Mouse (Mus musculus) liver, embryonic 13.5 days (tissue): ENCODE measurements around the gene Setd1a. TPM values are rescaled to one million over a fixed set of nuclear protein-coding genes. Genes with fewer than 3 reads are reported as not detected.

Experiments used
- ATAC-seq: fragments of 200-750 bp; cut with Nextera tagmentation; 2 replicates; pipeline ENCODE4 v1.8.0; 2017; ENCODE audit warnings: low read depth, mild to moderate bottlenecking, moderate number of reproducible peaks, moderate library complexity
- DNase-seq: peaks from one replicate; pipeline ENCODE4 v3.0.0; 2022
- H3K27ac ChIP-seq: fragments of 300-500 bp; sonication (generic); 2 replicates; pipeline ENCODE4 v1.5.1; 2015; ENCODE audit warnings: moderate library complexity, mild to moderate bottlenecking, inconsistent platforms
- H3K27me3 ChIP-seq: fragments of 300-500 bp; sonication (generic); 2 replicates; pipeline ENCODE4 v1.6.1; 2015; ENCODE audit warnings: mild to moderate bottlenecking, inconsistent platforms
- H3K36me3 ChIP-seq: fragments of 300-500 bp; sonication (generic); 2 replicates; pipeline ENCODE4 v1.6.1; 2015; ENCODE audit warnings: mild to moderate bottlenecking, inconsistent platforms
- H3K4me1 ChIP-seq: fragments of 300-500 bp; sonication (generic); replicated peaks from 2 replicates; pipeline ENCODE4 v1.6.1; 2015; ENCODE audit warnings: inconsistent platforms
- H3K4me2 ChIP-seq: fragments of 300-500 bp; sonication (generic); 2 replicates; pipeline ENCODE4 v1.6.1; 2015; ENCODE audit warnings: inconsistent platforms, mild to moderate bottlenecking, moderate library complexity
- H3K4me3 ChIP-seq: fragments of 300-500 bp; sonication (generic); replicated peaks from 2 replicates; pipeline ENCODE4 v1.5.1; 2015; ENCODE audit warnings: mild to moderate bottlenecking, inconsistent platforms
- H3K9ac ChIP-seq: fragments of 300-500 bp; sonication (generic); 2 replicates; pipeline ENCODE4 v1.6.1; 2015; ENCODE audit warnings: mild to moderate bottlenecking, inconsistent platforms
- H3K9me3 ChIP-seq: fragments of 300-500 bp; sonication (generic); replicated peaks from 2 replicates; pipeline ENCODE4 v1.6.1; 2016; ENCODE audit warnings: inconsistent platforms
- WGBS: fragments of 180-500 bp; shearing (Covaris S2); methylation state at CpG from one replicate; pipeline ENCODE4 v1.1.7; 2015; ENCODE audit not compliant: insufficient replicate concordance; 5-methylcytosine and 5-hydroxymethylcytosine counted together
- polyA plus RNA-seq: library from polyadenylated mRNA; unstranded; fragments of >200 nt; fragmentation: Nextera tagmentation; extraction: Ambion mirVana; gene quantifications from 2 replicates; pipeline ENCODE4 v1.2.1, GENCODE M21; 2015

The Setd1a gene
- polyA plus RNA-seq, 1 experiment from 2014 or later: 8.4 TPM

DNA sequence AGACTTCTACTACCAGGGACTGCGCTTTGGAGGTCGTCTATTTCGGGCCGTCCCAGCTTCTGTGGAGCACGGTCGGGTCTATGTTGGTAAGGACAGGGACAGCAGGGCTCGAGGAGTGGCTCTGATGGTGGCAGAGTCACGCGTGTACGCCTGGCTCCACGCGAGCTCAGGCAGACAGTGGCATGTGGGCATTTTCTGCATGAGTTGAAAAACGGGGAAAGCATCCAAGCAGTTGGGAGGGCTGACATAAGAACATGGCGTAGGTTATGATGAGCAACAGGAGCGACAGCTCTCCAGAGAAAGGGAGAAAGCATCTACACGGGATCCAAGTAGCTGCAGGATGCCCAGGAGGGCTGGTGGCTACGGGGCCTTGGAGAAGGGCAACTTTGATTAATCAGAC is 25.8 kb downstream of the Setd1a start:
- no peaks in the 10 kb centered on the region for H3K27me3 ChIP-seq
- peaks cover 68% of the 10 kb centered on the region for H3K4me1 ChIP-seq
- peaks cover 62% of the 10 kb centered on the region for H3K36me3 ChIP-seq
- no peak overlapping the region for H3K4me3 ChIP-seq
- WGBS: 90% methylated on average over 17 of the region's 17 CpGs
- 0 out of 2 replicates have a peak overlapping the region, but pooled peaks have one; percentile 59 for H3K4me2 ChIP-seq
- ATAC-seq: no peak
- no peak for DNase-seq
- H3K9me3 ChIP-seq: no peaks in the 10 kb centered on the region
- H3K27ac ChIP-seq: peak overlapping the region; percentile 13; the same call in 1 of the 2 replicates
- H3K9ac ChIP-seq: no peak overlapping the region

- Histone ChIP-seq H3K4me1 (peaks cover 77% of the 10 kb centered on the region), H3K4me3 (no peak overlapping the region), H3K9ac (no peak overlapping the region), H3K27me3 (no peaks in the 10 kb centered on the region), H3K9me3 (no peaks in the 10 kb centered on the region), H3K4me2 (no peak overlapping the region), H3K36me3 (peaks cover 3% of the 10 kb centered on the region; the same call in 1 of the 2 replicates), H3K27ac (peak overlapping the region; percentile 69)
- 42% methylated on average over 5 of the region's 5 CpGs for WGBS
- ATAC-seq (no peak), DNase-seq (no peak)
These were observed 32.4 kb downstream of the Setd1a start for GRCm38 (mm10) chr7:127808821-127809220.

DNA sequence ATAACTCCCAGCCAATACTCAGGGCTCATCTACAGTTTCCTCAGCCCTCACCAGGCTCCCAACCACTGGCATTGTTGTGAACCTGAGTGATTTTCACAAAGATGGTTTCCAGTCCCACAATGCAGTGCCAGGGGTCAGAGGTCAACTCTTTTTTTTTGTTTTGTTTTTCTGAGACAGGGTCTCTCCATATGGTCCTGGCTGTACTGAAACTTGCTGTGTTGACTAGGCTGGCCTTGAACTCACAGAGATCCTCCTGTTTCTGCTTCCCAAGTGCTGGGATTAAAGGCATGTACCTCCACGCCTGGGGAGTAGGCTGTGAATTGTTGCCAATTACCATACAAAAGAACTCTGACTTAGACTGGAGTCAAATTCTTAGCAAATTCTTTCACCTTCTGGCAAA is 33.4 kb downstream of the Setd1a start:
- WGBS: 68% methylated on average over 1 of the region's 1 CpGs
- no peak overlapping the region for H3K9ac ChIP-seq
- H3K9me3 ChIP-seq: no peaks in the 10 kb centered on the region
- H3K4me2 ChIP-seq: no peak overlapping the region
- ATAC-seq (no peak), DNase-seq (no peak)
- no peaks in the 10 kb centered on the region for H3K27me3 ChIP-seq
- peaks cover 75% of the 10 kb centered on the region for H3K4me1 ChIP-seq
- no peak overlapping the region for H3K4me3 ChIP-seq
- H3K36me3 ChIP-seq: no peaks in the 10 kb centered on the region
- no peak overlapping the region for H3K27ac ChIP-seq

GRCm38 (mm10) chr7:127810650-127811049 is 34.2 kb downstream of the Setd1a start:
- no peaks in the 10 kb centered on the region for H3K27me3 ChIP-seq
- 88% methylated on average over 10 of the region's 10 CpGs for WGBS
- no peaks in the 10 kb centered on the region for H3K9me3 ChIP-seq
- H3K9ac ChIP-seq: no peak overlapping the region
- H3K4me1 ChIP-seq: peaks cover 75% of the 10 kb centered on the region
- H3K4me3 ChIP-seq: no peak overlapping the region
- no peak overlapping the region for H3K27ac ChIP-seq
- no peak overlapping the region for H3K4me2 ChIP-seq
- no peaks in the 10 kb centered on the region for H3K36me3 ChIP-seq
- ATAC-seq (no peak), DNase-seq (no peak)

- Histone ChIP-seq H3K36me3 (no peaks in the 10 kb centered on the region), H3K27ac (no peak overlapping the region; the same call in 1 of the 2 replicates), H3K4me3 (no peak overlapping the region), H3K4me2 (no peak overlapping the region), H3K4me1 (peaks cover 75% of the 10 kb centered on the region), H3K9me3 (no peaks in the 10 kb centered on the region), H3K27me3 (no peaks in the 10 kb centered on the region), H3K9ac (no peak overlapping the region)
- ATAC-seq (no peak), DNase-seq (no peak)
- WGBS: 76% methylated on average over 4 of the region's 4 CpGs
These were observed 34.8 kb downstream of the Setd1a start for GRCm38 (mm10) chr7:127811240-127811639.

DNA sequence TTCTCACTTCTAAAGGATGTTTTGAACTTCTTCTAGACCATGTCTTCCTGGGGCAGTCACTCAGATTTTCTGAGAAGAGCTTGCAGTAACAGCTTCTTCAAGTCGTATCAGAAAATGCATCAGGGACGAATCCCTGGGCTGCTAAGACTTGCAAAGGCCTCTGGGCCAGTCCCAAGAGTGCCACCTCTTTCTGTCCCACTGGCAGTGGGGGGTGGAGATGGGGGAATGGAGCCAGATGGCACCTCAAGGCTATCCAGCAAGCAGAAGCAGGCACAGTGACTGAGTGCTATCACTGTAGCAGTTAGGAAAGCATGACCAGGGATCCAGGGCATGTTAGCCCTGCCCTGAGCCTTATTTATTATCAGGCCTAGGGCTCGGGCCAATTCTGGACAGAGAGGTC is 35.8 kb downstream of the Setd1a start:
- no peak overlapping the region for H3K9ac ChIP-seq
- no peaks in the 10 kb centered on the region for H3K27me3 ChIP-seq
- H3K4me1 ChIP-seq: peaks cover 69% of the 10 kb centered on the region
- H3K4me2 ChIP-seq: no peak overlapping the region
- ATAC-seq: no peak
- WGBS: 62% methylated on average over 3 of the region's 3 CpGs
- H3K9me3 ChIP-seq: no peaks in the 10 kb centered on the region
- DNase-seq: no peak
- no peak overlapping the region for H3K27ac ChIP-seq
- H3K4me3 ChIP-seq: no peak overlapping the region
- no peaks in the 10 kb centered on the region for H3K36me3 ChIP-seq

- Histone ChIP-seq H3K27ac (peak overlapping the region; percentile 67), H3K4me1 (peaks cover 53% of the 10 kb centered on the region), H3K9me3 (no peaks in the 10 kb centered on the region), H3K9ac (no peak overlapping the region), H3K36me3 (no peaks in the 10 kb centered on the region), H3K27me3 (no peaks in the 10 kb centered on the region), H3K4me2 (no peak overlapping the region), H3K4me3 (no peak overlapping the region)
- ATAC-seq (peak; percentile 59; the same call in 1 of the 2 replicates), DNase-seq (no peak)
- 54% methylated on average over 4 of the region's 4 CpGs for WGBS
These were observed 37.4 kb downstream of the Setd1a start for GRCm38 (mm10) chr7:127813821-127814220.

DNA sequence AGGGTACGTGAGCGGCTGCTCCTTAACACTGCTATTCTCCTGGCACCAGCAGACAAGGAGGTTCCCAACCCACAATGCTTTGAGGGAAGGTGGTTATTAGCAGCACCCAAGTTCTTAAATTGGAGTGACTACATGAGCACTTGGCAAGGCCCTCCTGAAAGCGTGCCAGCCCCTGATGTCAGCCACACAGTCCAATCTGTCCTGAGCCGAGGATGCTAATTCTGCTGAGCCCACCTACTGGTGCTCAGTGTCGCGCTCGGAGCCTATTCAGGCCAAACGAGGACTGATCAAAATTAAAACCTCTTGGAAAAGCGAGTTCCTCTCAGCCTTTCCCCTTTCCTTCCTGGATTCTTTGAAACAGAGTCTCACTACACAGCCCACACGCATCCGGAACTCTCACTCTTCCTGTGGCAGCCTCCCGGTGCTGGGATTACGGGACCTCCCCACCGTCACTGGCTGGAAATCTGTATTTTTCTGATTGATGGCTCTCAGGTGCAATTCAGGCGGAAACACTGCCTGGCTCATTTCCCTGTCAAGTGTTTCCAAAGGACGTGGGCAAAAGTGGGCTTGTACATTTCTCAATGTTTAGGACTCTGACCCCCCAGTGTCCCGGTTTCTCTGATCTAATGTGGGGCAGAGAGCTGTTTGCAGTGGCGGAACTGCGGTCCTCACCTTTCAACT is 37.9 kb downstream of the Setd1a start:
- H3K27ac ChIP-seq: peak overlapping the region; percentile 67
- H3K27me3 ChIP-seq: no peaks in the 10 kb centered on the region
- H3K4me2 ChIP-seq: no peak overlapping the region
- H3K4me1 ChIP-seq: peaks cover 48% of the 10 kb centered on the region
- WGBS: 72% methylated on average over 19 of the region's 19 CpGs
- H3K9ac ChIP-seq: no peak overlapping the region
- no peak for DNase-seq
- ATAC-seq: peak; percentile 37; the same call in 1 of the 2 replicates
- H3K4me3 ChIP-seq: no peak overlapping the region
- no peaks in the 10 kb centered on the region for H3K36me3 ChIP-seq
- no peaks in the 10 kb centered on the region for H3K9me3 ChIP-seq

DNA sequence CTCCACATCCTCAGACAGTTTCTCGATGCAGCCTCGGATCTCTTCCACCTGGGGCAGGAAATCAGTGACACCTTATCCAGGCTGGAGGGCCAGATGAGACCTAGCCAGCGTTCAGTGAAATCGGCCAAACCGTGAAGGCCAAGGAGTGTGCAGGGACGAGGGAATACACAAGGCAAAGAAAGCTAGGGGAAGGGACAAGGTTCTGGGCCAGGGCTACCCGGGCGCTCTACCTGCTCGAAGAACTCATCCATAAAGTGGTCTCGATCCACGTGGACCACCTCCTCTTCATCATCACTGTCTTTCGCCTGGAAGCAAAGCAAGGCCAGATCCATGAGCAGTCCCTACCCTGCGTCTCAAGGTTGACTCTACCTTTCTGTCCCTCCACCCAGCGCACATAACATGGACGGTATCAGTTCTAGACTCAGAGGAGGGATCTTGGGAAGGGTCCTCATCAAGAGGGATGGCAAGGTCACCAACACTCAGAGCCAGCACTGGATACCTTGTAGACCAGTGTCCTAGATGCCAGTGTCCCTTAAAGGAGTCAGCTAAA is 38.7 kb downstream of the Setd1a start:
- Histone ChIP-seq H3K4me3 (no peak overlapping the region), H3K4me2 (0 out of 2 replicates have a peak overlapping the region, but pooled peaks have one; percentile 2), H3K27ac (peak overlapping the region; percentile 67), H3K27me3 (no peaks in the 10 kb centered on the region), H3K9me3 (no peaks in the 10 kb centered on the region), H3K36me3 (no peaks in the 10 kb centered on the region), H3K9ac (no peak overlapping the region), H3K4me1 (peaks cover 42% of the 10 kb centered on the region)
- DNase-seq (no peak), ATAC-seq (no peak)
- WGBS: 79% methylated on average over 15 of the region's 15 CpGs

DNA sequence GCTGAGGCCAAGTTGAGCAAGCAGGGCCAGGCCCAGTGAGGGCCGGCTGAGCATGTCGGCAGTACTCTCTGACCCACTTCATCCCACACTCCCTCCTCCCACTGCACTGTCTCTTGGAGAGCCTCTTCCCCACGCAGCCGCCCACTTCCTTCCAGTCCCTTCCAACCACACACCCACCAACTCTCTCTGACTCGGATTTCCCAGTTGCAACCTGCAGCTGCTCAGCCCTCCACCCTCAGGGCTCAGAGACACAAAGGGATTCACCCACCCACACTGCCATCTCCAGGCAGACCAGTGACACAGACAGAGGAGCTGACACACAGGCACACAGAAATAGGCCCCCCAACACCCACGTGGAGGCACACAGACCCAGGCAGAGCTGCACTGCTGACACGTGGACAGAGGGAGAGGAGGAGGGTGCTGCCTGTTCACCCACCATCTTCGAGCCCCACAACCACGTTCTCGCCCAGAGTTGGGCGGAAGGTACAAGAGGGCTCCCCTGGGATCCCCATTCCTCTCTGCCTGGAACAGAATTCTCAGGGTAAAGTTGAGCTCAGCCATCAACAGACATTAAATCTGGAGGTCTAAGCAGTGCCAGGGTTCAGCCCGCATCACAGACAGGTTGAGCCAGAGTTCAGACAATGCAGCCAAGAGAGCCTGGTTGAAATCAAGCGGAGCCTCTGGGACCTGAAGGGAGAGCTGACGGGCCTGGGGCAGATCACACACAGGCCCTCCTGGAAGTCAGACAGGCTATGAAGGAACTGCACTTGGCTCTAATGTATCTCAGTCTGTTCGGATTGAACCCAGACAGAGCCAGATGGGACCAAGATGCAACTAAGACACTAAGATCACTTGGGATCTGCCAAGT is 39.7 kb downstream of the Setd1a start:
- no peak overlapping the region for H3K4me2 ChIP-seq
- H3K36me3 ChIP-seq: no peaks in the 10 kb centered on the region
- 46% methylated on average over 15 of the region's 15 CpGs for WGBS
- H3K27me3 ChIP-seq: no peaks in the 10 kb centered on the region
- ATAC-seq (peak; percentile 32), DNase-seq (no peak)
- no peak overlapping the region; the same call in 1 of the 2 replicates for H3K9ac ChIP-seq
- peak overlapping the region; percentile 67; the same call in 1 of the 2 replicates for H3K27ac ChIP-seq
- H3K9me3 ChIP-seq: no peaks in the 10 kb centered on the region
- H3K4me1 ChIP-seq: peaks cover 38% of the 10 kb centered on the region
- H3K4me3 ChIP-seq: no peak overlapping the region

DNA sequence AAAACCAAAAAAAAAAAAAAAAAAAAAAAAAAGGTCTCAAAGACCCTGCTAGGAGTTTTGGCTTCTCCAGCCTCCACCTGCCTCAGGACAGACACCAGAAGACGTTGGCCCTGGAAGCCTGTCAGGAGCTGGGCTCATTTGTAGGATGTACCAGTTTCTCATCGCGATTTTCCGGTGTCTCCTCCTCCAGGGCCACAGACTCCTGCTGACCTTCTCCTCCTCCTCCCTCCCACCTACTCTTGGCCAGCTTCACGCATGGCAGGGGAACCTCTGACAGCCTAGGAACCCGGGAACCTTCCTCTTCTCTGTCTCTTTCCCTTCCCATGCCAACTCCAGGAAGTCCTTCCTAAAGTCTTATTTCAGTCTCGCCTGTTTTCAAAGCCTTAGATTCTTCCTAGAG is 40.6 kb downstream of the Setd1a start:
- no peak overlapping the region for H3K4me2 ChIP-seq
- H3K4me1 ChIP-seq: peaks cover 40% of the 10 kb centered on the region
- no peaks in the 10 kb centered on the region for H3K27me3 ChIP-seq
- no peaks in the 10 kb centered on the region for H3K36me3 ChIP-seq
- 61% methylated on average over 7 of the region's 7 CpGs for WGBS
- no peak overlapping the region for H3K9ac ChIP-seq
- ATAC-seq (no peak), DNase-seq (no peak)
- H3K4me3 ChIP-seq: no peak overlapping the region
- H3K27ac ChIP-seq: no peak overlapping the region
- no peaks in the 10 kb centered on the region for H3K9me3 ChIP-seq
